7 mouse cellular contexts compared by ENCODE assay signal in genomic region chr9:64671341-64672319, GRCm38 (mm10).
A peak's percentile ranks its signal among the peaks of the same experiment; 100 is the strongest.
DNase-seq lines count a peak whose midpoint lies in the region; ATAC-seq and TF ChIP-seq lines count a peak whose summit lies in the region.
"Not testable (repeated sequence)": the region's sequence is repeated elsewhere in the genome, so short reads cannot be mapped to it uniquely, and the experiment has no call there.

No protein-coding gene starts in this region.

- not testable (repeated sequence) for TF ChIP-seq EP300 in liver, embryonic 14.5 days (IDR thresholded peaks at IDR 0.05; ENCODE audit: low read depth)

- DNase-seq in ES-E14 (ENCODE audit: low read depth, low spot score), result peak; percentile 47
- peak; percentile 32 for DNase-seq in c-Kit-positive CD71-negative TER-119-negative erythroid progenitor cells, embryonic 14.5 days (ENCODE audit: low read depth)
- DNase-seq in liver, embryonic 14.5 days (ENCODE audit: low read depth in 3 of 3, low spot score in 3 of 3), result peak; percentile 36 to 53 (median 40)
- DNase-seq in splenic B cell, adult 2 months (ENCODE audit: low read depth, low spot score), result peak; percentile 40

- not testable (repeated sequence) for H3K4me2 ChIP-seq in intestine, embryonic 15.5 days (replicated peaks); liver, embryonic 14.5 days (ENCODE audit: low read depth)

- not testable (repeated sequence) for TF ChIP-seq CTCF in liver, embryonic 14.5 days (IDR thresholded peaks at IDR 0.05; ENCODE audit: low read depth)

- H3K27ac ChIP-seq in ES-E14 (ENCODE audit: insufficient read depth, low read depth, low read length, poor library complexity, severe bottlenecking); liver, embryonic 14.5 days: not testable (repeated sequence)
- peak overlapping the region; percentile 36; the same call in 1 of the 2 replicates for H3K27ac ChIP-seq in intestine, embryonic 15.5 days

- H3K4me1 ChIP-seq in ES-E14 (ENCODE audit: control insufficient read depth in 2 of 2, insufficient read depth in 2 of 2, low read length in 2 of 2, poor library complexity in 1 of 2), result peaks cover 8 to 17% of the 10 kb centered on the region in 2 experiments; a peak in 3 of 4 replicates
- H3K4me1 ChIP-seq in intestine, embryonic 15.5 days (replicated peaks); liver, embryonic 14.5 days (replicated peaks; ENCODE audit: control insufficient read depth in 2 of 2, insufficient read depth in 2 of 2, low read length in 1 of 2): not testable (repeated sequence)
- peaks cover 45% of the 10 kb centered on the region for H3K4me1 ChIP-seq in megakaryocyte, embryonic 14.5 days

- H3K27me3 ChIP-seq in intestine, embryonic 15.5 days (replicated peaks); liver, embryonic 14.5 days (ENCODE audit: control insufficient read depth, insufficient read depth, low read length); splenic B cell, adult 2 months (ENCODE audit: control insufficient read depth, insufficient read depth, low read length, poor library complexity, severe bottlenecking): not testable (repeated sequence)
- peaks cover 39% of the 10 kb centered on the region for H3K27me3 ChIP-seq in megakaryocyte, embryonic 14.5 days (replicated peaks)

- not testable (repeated sequence) for H3K9ac ChIP-seq in ES-E14 (ENCODE audit: insufficient read depth, low read depth, low read length, poor library complexity, severe bottlenecking); intestine, embryonic 15.5 days; liver, embryonic 14.5 days (replicated peaks)

- H3K36me3 ChIP-seq in ES-E14 (ENCODE audit: control insufficient read depth, insufficient read depth, low read length, poor library complexity, severe bottlenecking); intestine, embryonic 15.5 days; liver, embryonic 14.5 days (replicated peaks; ENCODE audit: control insufficient read depth, insufficient read depth, low read depth); splenic B cell, adult 2 months (ENCODE audit: control insufficient read depth, insufficient read depth, low read length, poor library complexity, severe bottlenecking): not testable (repeated sequence)
- H3K36me3 ChIP-seq in megakaryocyte, embryonic 14.5 days (replicated peaks; ENCODE audit: low read length), result peaks cover 13% of the 10 kb centered on the region

- not testable (repeated sequence) for H3K9me3 ChIP-seq in ES-E14 (ENCODE audit: control insufficient read depth, insufficient read depth, low read depth, low read length); intestine, embryonic 15.5 days; liver, embryonic 14.5 days (ENCODE audit: control insufficient read depth, low read length); megakaryocyte, embryonic 14.5 days

- 35% methylated on average over 8 of the region's 11 CpGs for WGBS in intestine, embryonic 15.5 days
- 25% methylated on average over 10 of the region's 11 CpGs for WGBS in liver, embryonic 14.5 days (ENCODE audit: insufficient replicate concordance)

- H3K4me3 ChIP-seq in ES-E14 (ENCODE audit: insufficient read depth in 1 of 2, low read depth in 1 of 2, low read length in 2 of 2, poor library complexity in 1 of 2, severe bottlenecking in 1 of 2); intestine, embryonic 15.5 days (replicated peaks); liver, embryonic 14.5 days (ENCODE audit: insufficient read depth in 1 of 2, low read depth in 2 of 2, low read length in 2 of 2): not testable (repeated sequence)
- peak overlapping the region; percentile 72 for H3K4me3 ChIP-seq in megakaryocyte, embryonic 14.5 days (replicated peaks)

- peak; percentile 69 for ATAC-seq in erythroid progenitor cell, adult 5-6 weeks (replicated peaks; ENCODE audit: low FRiP score, poor library complexity, severe bottlenecking)
- peak; percentile 87 for ATAC-seq in intestine, embryonic 15.5 days
- peak; percentile 71; the same call in 1 of the 2 replicates for ATAC-seq in liver, embryonic 14.5 days (ENCODE audit: insufficient read depth)

- in situ Hi-C loops in ES-E14 (cut with MboI; ENCODE audit: low sequenced_read_pairs in 2 of 2, unreplicated experiment in 2 of 2), result not testable (repeated sequence)
